21 mouse cellular contexts compared by ENCODE assay signal in the genomic region with DNA sequence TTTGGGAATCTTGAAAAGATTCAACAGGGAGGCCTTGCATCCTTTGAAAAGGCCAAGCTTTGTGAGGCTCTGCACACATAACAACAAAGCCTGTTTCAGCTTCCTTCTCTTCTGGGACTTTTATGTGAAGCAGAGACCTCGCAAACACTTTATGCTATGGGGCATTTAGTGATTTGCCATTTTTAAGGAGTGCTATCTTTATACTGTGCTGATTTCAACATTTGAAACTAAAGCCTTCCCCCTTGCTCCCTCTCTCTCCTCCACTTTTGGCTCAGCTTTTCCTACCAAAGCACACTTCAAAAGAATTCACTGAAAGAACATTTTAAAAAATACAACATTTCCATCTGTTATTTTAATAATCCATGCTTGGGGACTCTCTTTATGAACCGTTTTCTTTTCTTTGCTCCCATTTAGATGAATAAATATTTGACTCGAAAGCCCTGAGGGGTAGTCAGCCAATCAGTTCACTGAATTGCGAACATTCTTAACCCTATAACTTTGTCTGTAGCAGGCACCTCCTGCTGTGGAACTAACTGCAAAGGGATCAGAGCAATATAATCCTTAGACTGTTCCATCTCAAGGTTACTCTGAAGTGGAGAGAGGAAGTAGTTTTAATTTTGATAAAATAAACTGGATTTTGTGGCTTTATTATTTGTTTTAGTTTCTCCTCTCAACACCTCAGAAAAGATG.
A peak's percentile ranks its signal among the peaks of the same experiment; 100 is the strongest.
DNase-seq lines count a peak whose midpoint lies in the region; ATAC-seq lines count a peak whose summit lies in the region.
"Had no signal": no experiment of that assay in that cellular context is flagged by ENCODE, and none has a peak within 500 bp of the region (broad histone marks: within the 10 kb centered on the region; RNA-seq: fewer than 3 reads in every experiment).

No protein-coding gene starts in this region.

- H3K4me1 ChIP-seq in forebrain, embryonic 10.5 days: peaks cover 14% of the 10 kb centered on the region
- H3K4me1 ChIP-seq in forebrain, embryonic 16.5 days (replicated peaks; ENCODE audit: control insufficient read depth, insufficient read depth, low read length): no peaks in the 10 kb centered on the region
- H3K4me1 ChIP-seq in limb, embryonic 13.5 days: peaks cover 18% of the 10 kb centered on the region
- peaks cover 11% of the 10 kb centered on the region; the same call in 1 of the 2 replicates for H3K4me1 ChIP-seq in neural tube, embryonic 13.5 days (replicated peaks)
- H3K4me1 ChIP-seq: forebrain, embryonic 15.5 days; heart, embryonic 13.5 days; hindbrain, embryonic 13.5 days had no signal

- 38% methylated on average over 4 of the region's 4 CpGs for WGBS in forebrain, embryonic 10.5 days
- WGBS in forebrain, embryonic 16.5 days: 29% methylated on average over 4 of the region's 4 CpGs
- WGBS in limb, embryonic 13.5 days: 10% methylated on average over 4 of the region's 4 CpGs
- 25% methylated on average over 4 of the region's 4 CpGs for WGBS in neural tube, embryonic 13.5 days

- no peak overlapping the region for H3K4me3 ChIP-seq in forebrain, embryonic 10.5 days
- H3K4me3 ChIP-seq in forebrain, embryonic 16.5 days (replicated peaks; ENCODE audit: low read length): no peak overlapping the region
- no peak overlapping the region for H3K4me3 ChIP-seq in limb, embryonic 13.5 days
- no peak overlapping the region for H3K4me3 ChIP-seq in neural tube, embryonic 13.5 days
- H3K4me3 ChIP-seq: erythroblast, embryonic 14.5 days; forebrain, embryonic 15.5 days; heart, embryonic 13.5 days; hindbrain, embryonic 13.5 days; layer of hippocampus, adult 2 months; myocyte had no signal

- H3K27me3 ChIP-seq in forebrain, embryonic 10.5 days (ENCODE audit: poor library complexity, severe bottlenecking): no peaks in the 10 kb centered on the region
- no peaks in the 10 kb centered on the region for H3K27me3 ChIP-seq in forebrain, embryonic 16.5 days (replicated peaks; ENCODE audit: control insufficient read depth, insufficient read depth, low read length)
- H3K27me3 ChIP-seq in limb, embryonic 13.5 days: no peaks in the 10 kb centered on the region
- H3K27me3 ChIP-seq in neural tube, embryonic 13.5 days: no peaks in the 10 kb centered on the region
- H3K27me3 ChIP-seq: CH12.LX; forebrain, embryonic 15.5 days; heart, embryonic 13.5 days; hindbrain, embryonic 13.5 days had no signal

- H3K27ac ChIP-seq in forebrain, embryonic 10.5 days: 0 out of 2 replicates have a peak overlapping the region, but pooled peaks have one; percentile 41
- H3K27ac ChIP-seq in forebrain, embryonic 16.5 days (ENCODE audit: low read length): no peak overlapping the region
- peak overlapping the region; percentile 44; the same call in 1 of the 2 replicates for H3K27ac ChIP-seq in limb, embryonic 13.5 days
- no peak overlapping the region for H3K27ac ChIP-seq in neural tube, embryonic 13.5 days (replicated peaks)
- H3K27ac ChIP-seq: forebrain, embryonic 15.5 days; heart, embryonic 13.5 days; hindbrain, embryonic 13.5 days; layer of hippocampus, adult 2 months; liver, embryonic 14.5 days had no signal

- DNase-seq in forebrain, embryonic 10.5 days (ENCODE audit: extremely low spot score, low spot score): no peak
- DNase-seq in embryo, embryonic 10.5 days (ENCODE audit: low spot score): peak; percentile 28
- no peak for DNase-seq in ovary, postnatal 14 days (ENCODE audit: low spot score)
- no peak for DNase-seq in urinary bladder, postnatal 10 days (ENCODE audit: low spot score)
- DNase-seq in ovary, postnatal 10 days (ENCODE audit: low spot score): no peak
- DNase-seq: adrenal gland, adult 2 months; cerebellum, adult 11 months; heart, adult 11 months; thymus, postnatal 36 days had no signal

- no peak for ATAC-seq in forebrain, embryonic 16.5 days
- ATAC-seq in limb, embryonic 13.5 days (ENCODE audit: low FRiP score, low read depth): peak; percentile 86
- ATAC-seq in neural tube, embryonic 13.5 days (ENCODE audit: low read depth): 0 out of 2 replicates have a peak, but pooled peaks have one; percentile 61
- ATAC-seq: forebrain, embryonic 15.5 days; intestine, embryonic 16.5 days had no signal

- H3K36me3 ChIP-seq in forebrain, embryonic 10.5 days (replicated peaks): no peaks in the 10 kb centered on the region
- no peaks in the 10 kb centered on the region for H3K36me3 ChIP-seq in forebrain, embryonic 16.5 days (ENCODE audit: control insufficient read depth, insufficient read depth)
- H3K36me3 ChIP-seq in limb, embryonic 13.5 days: no peaks in the 10 kb centered on the region
- H3K36me3 ChIP-seq in neural tube, embryonic 13.5 days: no peaks in the 10 kb centered on the region
- H3K36me3 ChIP-seq: forebrain, embryonic 15.5 days; heart, embryonic 13.5 days; hindbrain, embryonic 13.5 days had no signal

- H3K9me3 ChIP-seq in forebrain, embryonic 10.5 days: no peaks in the 10 kb centered on the region
- no peaks in the 10 kb centered on the region for H3K9me3 ChIP-seq in forebrain, embryonic 16.5 days (ENCODE audit: control insufficient read depth, low read length)
- H3K9me3 ChIP-seq in limb, embryonic 13.5 days: peaks cover 7% of the 10 kb centered on the region; the same call in 1 of the 2 replicates
- no peaks in the 10 kb centered on the region for H3K9me3 ChIP-seq in neural tube, embryonic 13.5 days
- H3K9me3 ChIP-seq: forebrain, embryonic 15.5 days; heart, embryonic 13.5 days; hindbrain, embryonic 13.5 days had no signal

- no peak overlapping the region for H3K9ac ChIP-seq in forebrain, embryonic 16.5 days (replicated peaks; ENCODE audit: low read depth, low read length)
- H3K9ac ChIP-seq in limb, embryonic 13.5 days: no peak overlapping the region
- H3K9ac ChIP-seq in neural tube, embryonic 13.5 days: no peak overlapping the region
- H3K9ac ChIP-seq: forebrain, embryonic 15.5 days; heart, embryonic 13.5 days; hindbrain, embryonic 13.5 days; liver, embryonic 14.5 days had no signal

- no peak overlapping the region for H3K4me2 ChIP-seq in forebrain, embryonic 16.5 days (ENCODE audit: low read length)
- H3K4me2 ChIP-seq in limb, embryonic 13.5 days (replicated peaks): no peak overlapping the region
- H3K4me2 ChIP-seq in neural tube, embryonic 13.5 days: no peak overlapping the region
- H3K4me2 ChIP-seq: forebrain, embryonic 15.5 days; heart, embryonic 13.5 days; hindbrain, embryonic 13.5 days had no signal

Comparison
In these comparisons a context has a peak if more than half of its experiments do, and no peak if none do; other contexts are left out.
1. H3K27ac ChIP-seq: peak in forebrain, embryonic 10.5 days (single experiment) and limb, embryonic 13.5 days (single experiment); none in forebrain, embryonic 16.5 days (single experiment) and neural tube, embryonic 13.5 days (single experiment).